Comparison of ENCODE assay signal across 8 mouse cellular contexts in the genomic region with DNA sequence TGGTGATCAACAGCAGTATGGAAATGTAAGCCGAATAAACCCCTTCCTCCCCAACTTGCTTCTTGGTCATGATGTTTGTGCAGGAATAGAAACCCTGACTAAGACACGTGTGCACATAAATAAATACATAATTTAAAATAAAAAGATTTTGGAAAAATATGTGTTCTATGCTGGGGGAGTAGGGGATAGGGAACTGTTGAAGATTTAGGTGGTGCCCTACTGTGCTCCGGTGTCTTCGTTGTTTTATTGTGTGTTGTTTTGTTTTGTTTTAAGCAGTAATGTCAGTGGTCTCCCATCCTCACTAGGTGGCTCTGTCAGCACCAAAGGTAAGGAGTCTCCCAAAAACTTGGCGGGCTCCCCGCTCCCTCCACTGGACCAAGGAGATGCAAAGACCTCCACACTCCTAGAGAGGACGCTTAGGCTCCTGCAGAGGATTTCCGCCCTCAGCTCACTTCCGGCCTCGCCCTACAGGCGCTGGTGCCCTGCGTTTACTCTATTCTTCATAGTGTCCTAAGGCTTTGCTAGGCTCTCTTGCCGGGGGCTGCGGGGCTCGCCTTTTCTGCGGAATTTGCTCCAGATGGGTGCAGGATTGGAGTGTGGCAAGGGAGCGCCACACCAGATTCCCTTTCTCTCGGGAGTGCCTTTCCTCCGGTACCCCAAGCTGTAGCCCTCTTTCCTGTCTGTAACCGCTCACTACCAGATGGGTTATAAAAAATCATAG. TPM values are rescaled to one million over a fixed set of nuclear protein-coding genes. Genes with fewer than 3 reads are reported as not detected.
A peak's percentile ranks its signal among the peaks of the same experiment; 100 is the strongest.
DNase-seq lines count a peak whose midpoint lies in the region; ATAC-seq and TF ChIP-seq lines count a peak whose summit lies in the region.

No protein-coding gene starts in this region.

- in situ Hi-C loops in ES-E14 (cut with MboI; ENCODE audit: low sequenced_read_pairs in 2 of 2, unreplicated experiment in 2 of 2), result no loop called here

- no peaks in the 10 kb centered on the region for H3K9me3 ChIP-seq in ES-E14 (ENCODE audit: control insufficient read depth, insufficient read depth, low read depth, low read length)
- no peaks in the 10 kb centered on the region for H3K9me3 ChIP-seq in hindbrain, embryonic 14.5 days (ENCODE audit: control insufficient read depth, low read length)

- no peak overlapping the region for H3K27ac ChIP-seq in ES-E14 (ENCODE audit: insufficient read depth, low read depth, low read length, poor library complexity, severe bottlenecking)
- peak overlapping the region; percentile 76 for H3K27ac ChIP-seq in hindbrain, embryonic 14.5 days

- H3K4me3 ChIP-seq in ES-E14 (ENCODE audit: insufficient read depth in 1 of 2, low read depth in 1 of 2, low read length in 2 of 2, poor library complexity in 1 of 2, severe bottlenecking in 1 of 2), result peak overlapping the region; percentile 42 to 78
- H3K4me3 ChIP-seq in hindbrain, embryonic 14.5 days (replicated peaks; ENCODE audit: low read length), result peak overlapping the region; percentile 47

- no peak overlapping the region for H3K9ac ChIP-seq in ES-E14 (ENCODE audit: insufficient read depth, low read depth, low read length, poor library complexity, severe bottlenecking)
- H3K9ac ChIP-seq in hindbrain, embryonic 14.5 days, result peak overlapping the region; percentile 79

- ATAC-seq in hindbrain, embryonic 14.5 days (ENCODE audit: low FRiP score), result peak; percentile 95

- no peaks in the 10 kb centered on the region for H3K36me3 ChIP-seq in ES-E14 (ENCODE audit: control insufficient read depth, insufficient read depth, low read length, poor library complexity, severe bottlenecking)
- H3K36me3 ChIP-seq in hindbrain, embryonic 14.5 days (replicated peaks; ENCODE audit: control insufficient read depth, insufficient read depth), result no peaks in the 10 kb centered on the region

- no peak for DNase-seq in ES-E14 (ENCODE audit: low read depth, low spot score)
- peak; percentile 90 to 91 for DNase-seq in cerebellum, postnatal 10 days
- DNase-seq in frontal cortex, postnatal 25 days (ENCODE audit: low spot score in 2 of 2), result peak; percentile 55 to 67
- peak; percentile 79 for DNase-seq in hindbrain, embryonic 14.5 days (ENCODE audit: low spot score)
- DNase-seq in layer of hippocampus, postnatal 25 days (ENCODE audit: extremely low spot score in 1 of 2, low spot score in 1 of 2), result peak; percentile 64 to 72
- peak; percentile 77 for DNase-seq in lung, postnatal 14 days
- DNase-seq in ovary, postnatal 36 days (ENCODE audit: low spot score), result peak; percentile 70
- peak; percentile 75 to 78 for DNase-seq in thymus, postnatal 36 days

- no peaks in the 10 kb centered on the region for H3K4me1 ChIP-seq in ES-E14 (ENCODE audit: control insufficient read depth in 2 of 2, insufficient read depth in 2 of 2, low read length in 2 of 2, poor library complexity in 1 of 2)
- no peaks in the 10 kb centered on the region for H3K4me1 ChIP-seq in hindbrain, embryonic 14.5 days (replicated peaks; ENCODE audit: control insufficient read depth, insufficient read depth, low read length)

- 14% methylated on average over 20 of the region's 20 CpGs for WGBS in hindbrain, embryonic 14.5 days

- H3K4me2 ChIP-seq in hindbrain, embryonic 14.5 days (replicated peaks), result peak overlapping the region; percentile 61

- peaks cover 5% of the 10 kb centered on the region; the same call in 1 of the 2 replicates for H3K27me3 ChIP-seq in hindbrain, embryonic 14.5 days (ENCODE audit: control insufficient read depth, insufficient read depth, low read length)

TF ChIP-seq in ES-E14, 5 proteins besides CTCF, POLR2A, EP300 and RAD21:
- TF ChIP-seq HCFC1 (IDR thresholded peaks at IDR 0.05; ENCODE audit: borderline replicate concordance, insufficient read depth, low read length) (0 out of 2 replicates have a peak, but pooled peaks have one; percentile 28), ZC3H11A (IDR thresholded peaks at IDR 0.05; ENCODE audit: borderline replicate concordance, low read depth, low read length) (no peak), CHD2 (IDR thresholded peaks at IDR 0.05; ENCODE audit: low read depth, low read length) (no peak), ZNF384 (IDR thresholded peaks at IDR 0.05; ENCODE audit: low read depth, low read length) (no peak)

RNA-seq across cellular contexts. Expression of a gene that starts 14.1 kb away (rescaled TPM):
- total RNA-seq in ES-E14 (2012; rRNA removed), result 1.6 and 2.5 TPM in 2 replicates
- 8.9 and 10.7 TPM in 2 replicates for polyA plus RNA-seq in hindbrain, embryonic 14.5 days (2014; fragmentation: Nextera tagmentation; extraction: Ambion mirVana)
- total RNA-seq in layer of hippocampus, postnatal 25 days (2021), result 10 to 100 TPM; 12.5 TPM

RNA-seq across cellular contexts. Expression of a gene that starts 50.6 kb away (rescaled TPM):
- 32.9 and 34.8 TPM in 2 replicates for total RNA-seq in ES-E14 (2012; rRNA removed)
- polyA plus RNA-seq in hindbrain, embryonic 14.5 days (2014; fragmentation: Nextera tagmentation; extraction: Ambion mirVana), result 21.8 and 24.4 TPM in 2 replicates
- 10 to 100 TPM; 50.7 to 52.8 TPM for total RNA-seq in layer of hippocampus, postnatal 25 days (2021)
